Mouse (Mus musculus): ENCODE measurements around the gene Tcf7.
"Not testable (repeated sequence)": the region's sequence is repeated elsewhere in the genome, so short reads cannot be mapped to it uniquely, and the experiment has no call there.

The Tcf7 gene

GRCm38 (mm10) chr11:52227466-52228226, 55.2 kb downstream of the Tcf7 start:
- no peak for DNase-seq (ENCODE audit: low spot score in 2 of 2)

GRCm38 (mm10) chr11:52227053-52227452, 55.8 kb downstream of the Tcf7 start:
- DNase-seq (ENCODE audit: low spot score in 2 of 2) = no peak

GRCm38 (mm10) chr11:52225986-52226599, 56.7 kb downstream of the Tcf7 start:
- DNase-seq (ENCODE audit: low spot score in 2 of 2) = no peak

GRCm38 (mm10) chr11:52223968-52224682, 58.7 kb downstream of the Tcf7 start:
- DNase-seq (ENCODE audit: low spot score in 2 of 2) = peak; percentile 62 to 77

GRCm38 (mm10) chr11:52222891-52223290, 59.9 kb downstream of the Tcf7 start:
- no peak for DNase-seq (ENCODE audit: low spot score in 2 of 2)

- not testable (repeated sequence) for DNase-seq (ENCODE audit: low spot score in 2 of 2)
Measured at GRCm38 (mm10) chr11:52221921-52222320, 60.9 kb downstream of the Tcf7 start.

GRCm38 (mm10) chr11:52220282-52220681, 62.5 kb downstream of the Tcf7 start:
- DNase-seq (ENCODE audit: low spot score in 2 of 2) = peak in 1 of 2 experiments; percentile 57

- DNase-seq (ENCODE audit: low spot score in 2 of 2) = no peak
Measured at GRCm38 (mm10) chr11:52213887-52214286, 68.9 kb downstream of the Tcf7 start, which contains the start of gene Olfr1371. Gene Olfr1371 (minus strand): TSS chr11:52213987.

Data from urinary bladder, adult 18-20 months (tissue).